Mouse (Mus musculus): ENCODE measurements around the gene Snf8. TPM values are rescaled to one million over a fixed set of nuclear protein-coding genes. Genes with fewer than 3 reads are reported as not detected.

Gene Snf8
- polyA plus RNA-seq, 1 experiment, result 106 TPM

GRCm38 (mm10) chr11:96070353-96070752, 35.7 kb downstream of the Snf8 start:
- H3K79me2 ChIP-seq (ENCODE audit: control insufficient read depth, insufficient read depth), result peaks cover 30% of the 10 kb centered on the region
- no peak overlapping the region for H3ac ChIP-seq (ENCODE audit: control insufficient read depth, insufficient read length, low read depth)
- H3K27me3 ChIP-seq (ENCODE audit: control insufficient read depth, insufficient read depth, insufficient read length), result no peaks in the 10 kb centered on the region
- peaks cover 30% of the 10 kb centered on the region for H3K36me3 ChIP-seq (ENCODE audit: control insufficient read depth, insufficient read depth)
- H3K4me3 ChIP-seq (ENCODE audit: insufficient read depth, poor library complexity, severe bottlenecking), result no peak overlapping the region
- peaks cover 16% of the 10 kb centered on the region for H3K79me3 ChIP-seq (ENCODE audit: low read depth)
- TF ChIP-seq USF1 (IDR thresholded peaks at IDR 0.05; ENCODE audit: low read depth) (no peak), MYOD1 (IDR thresholded peaks at IDR 0.05; ENCODE audit: control insufficient read depth, insufficient read length, low read depth) (no peak), MYOG (IDR thresholded peaks at IDR 0.05; ENCODE audit: control insufficient read depth, extremely low read depth, insufficient read length) (no peak), FOSL1 (IDR thresholded peaks at IDR 0.05; ENCODE audit: insufficient read depth, low read length, poor library complexity, severe bottlenecking) (no peak), MAX (IDR thresholded peaks at IDR 0.05) (no peak), CTCF (IDR thresholded peaks at IDR 0.05; ENCODE audit: control insufficient read depth, insufficient read depth, insufficient read length) (no peak), CEBPB (IDR thresholded peaks at IDR 0.05; ENCODE audit: low read depth) (no peak)

- peaks cover 31% of the 10 kb centered on the region for H3K79me2 ChIP-seq (ENCODE audit: control insufficient read depth, insufficient read depth)
- no peak overlapping the region for H3ac ChIP-seq (ENCODE audit: control insufficient read depth, insufficient read length, low read depth)
- no peak overlapping the region for H3K4me3 ChIP-seq (ENCODE audit: insufficient read depth, poor library complexity, severe bottlenecking)
- peaks cover 16% of the 10 kb centered on the region for H3K79me3 ChIP-seq (ENCODE audit: low read depth)
- H3K27me3 ChIP-seq (ENCODE audit: control insufficient read depth, insufficient read depth, insufficient read length), result no peaks in the 10 kb centered on the region
- H3K36me3 ChIP-seq (ENCODE audit: control insufficient read depth, insufficient read depth), result peaks cover 30% of the 10 kb centered on the region
- TF ChIP-seq MYOD1 (IDR thresholded peaks at IDR 0.05; ENCODE audit: control insufficient read depth, insufficient read length, low read depth) (no peak), FOSL1 (IDR thresholded peaks at IDR 0.05; ENCODE audit: insufficient read depth, low read length, poor library complexity, severe bottlenecking) (no peak), CEBPB (IDR thresholded peaks at IDR 0.05; ENCODE audit: low read depth) (no peak), USF1 (IDR thresholded peaks at IDR 0.05; ENCODE audit: low read depth) (no peak), MAX (IDR thresholded peaks at IDR 0.05) (no peak), CTCF (IDR thresholded peaks at IDR 0.05; ENCODE audit: control insufficient read depth, insufficient read depth, insufficient read length) (no peak), MYOG (IDR thresholded peaks at IDR 0.05; ENCODE audit: control insufficient read depth, extremely low read depth, insufficient read length) (no peak)
These were observed 36.3 kb downstream of the Snf8 start for GRCm38 (mm10) chr11:96071013-96071412.

GRCm38 (mm10) chr11:96073295-96073993, 38.8 kb downstream of the Snf8 start:
- Histone ChIP-seq H3K27me3 (ENCODE audit: control insufficient read depth, insufficient read depth, insufficient read length) (no peaks in the 10 kb centered on the region), H3K79me2 (ENCODE audit: control insufficient read depth, insufficient read depth) (peaks cover 31% of the 10 kb centered on the region), H3ac (ENCODE audit: control insufficient read depth, insufficient read length, low read depth) (peak overlapping the region; percentile 74), H3K4me3 (ENCODE audit: insufficient read depth, poor library complexity, severe bottlenecking) (peak overlapping the region; percentile 87), H3K79me3 (ENCODE audit: low read depth) (peaks cover 16% of the 10 kb centered on the region), H3K36me3 (ENCODE audit: control insufficient read depth, insufficient read depth) (peaks cover 30% of the 10 kb centered on the region)
- TF ChIP-seq MYOD1 (IDR thresholded peaks at IDR 0.05; ENCODE audit: control insufficient read depth, insufficient read length, low read depth), result no peak

- TF ChIP-seq CTCF (IDR thresholded peaks at IDR 0.05; ENCODE audit: control insufficient read depth, insufficient read depth, insufficient read length) (no peak), CEBPB (IDR thresholded peaks at IDR 0.05; ENCODE audit: low read depth) (no peak), MYOG (IDR thresholded peaks at IDR 0.05; ENCODE audit: control insufficient read depth, extremely low read depth, insufficient read length) (no peak), MAX (IDR thresholded peaks at IDR 0.05) (no peak), FOSL1 (IDR thresholded peaks at IDR 0.05; ENCODE audit: insufficient read depth, low read length, poor library complexity, severe bottlenecking) (no peak), USF1 (IDR thresholded peaks at IDR 0.05; ENCODE audit: low read depth) (no peak), MYOD1 (IDR thresholded peaks at IDR 0.05; ENCODE audit: control insufficient read depth, insufficient read length, low read depth) (no peak)
- Histone ChIP-seq H3K79me2 (ENCODE audit: control insufficient read depth, insufficient read depth) (peaks cover 31% of the 10 kb centered on the region), H3K4me3 (ENCODE audit: insufficient read depth, poor library complexity, severe bottlenecking) (peak overlapping the region; percentile 87), H3K36me3 (ENCODE audit: control insufficient read depth, insufficient read depth) (peaks cover 29% of the 10 kb centered on the region), H3ac (ENCODE audit: control insufficient read depth, insufficient read length, low read depth) (peak overlapping the region; percentile 90), H3K27me3 (ENCODE audit: control insufficient read depth, insufficient read depth, insufficient read length) (no peaks in the 10 kb centered on the region), H3K79me3 (ENCODE audit: low read depth) (peaks cover 16% of the 10 kb centered on the region)
These were observed 39.9 kb downstream of the Snf8 start for GRCm38 (mm10) chr11:96074351-96075176.

GRCm38 (mm10) chr11:96075177-96075508, 40.5 kb downstream of the Snf8 start:
- Histone ChIP-seq H3K27me3 (ENCODE audit: control insufficient read depth, insufficient read depth, insufficient read length) (no peaks in the 10 kb centered on the region), H3K79me2 (ENCODE audit: control insufficient read depth, insufficient read depth) (peaks cover 31% of the 10 kb centered on the region), H3K36me3 (ENCODE audit: control insufficient read depth, insufficient read depth) (peaks cover 23% of the 10 kb centered on the region), H3K79me3 (ENCODE audit: low read depth) (peaks cover 16% of the 10 kb centered on the region), H3ac (ENCODE audit: control insufficient read depth, insufficient read length, low read depth) (peak overlapping the region; percentile 90), H3K4me3 (ENCODE audit: insufficient read depth, poor library complexity, severe bottlenecking) (peak overlapping the region; percentile 87)
- TF ChIP-seq MAX (IDR thresholded peaks at IDR 0.05), result no peak
- no peak for TF ChIP-seq CTCF (IDR thresholded peaks at IDR 0.05; ENCODE audit: control insufficient read depth, insufficient read depth, insufficient read length)

Data from C2C12 (cell line).